Mouse (Mus musculus) R1 (cell line): ENCODE measurements around the gene Smyd1.

Experiments
- DNase-seq: peaks from one replicate; pipeline ENCODE4 v3.0.0-alpha.2; 2018; ENCODE audit warnings: low read depth, low spot score

Smyd1 gene

GRCm38 (mm10) chr6:71260051-71260640, 61.9 kb downstream of the Smyd1 start:
- DNase-seq: no peak

GRCm38 (mm10) chr6:71259166-71259565, 62.9 kb downstream of the Smyd1 start:
- DNase-seq: no peak

GRCm38 (mm10) chr6:71258562-71258961, 63.5 kb downstream of the Smyd1 start:
- DNase-seq: no peak

DNA sequence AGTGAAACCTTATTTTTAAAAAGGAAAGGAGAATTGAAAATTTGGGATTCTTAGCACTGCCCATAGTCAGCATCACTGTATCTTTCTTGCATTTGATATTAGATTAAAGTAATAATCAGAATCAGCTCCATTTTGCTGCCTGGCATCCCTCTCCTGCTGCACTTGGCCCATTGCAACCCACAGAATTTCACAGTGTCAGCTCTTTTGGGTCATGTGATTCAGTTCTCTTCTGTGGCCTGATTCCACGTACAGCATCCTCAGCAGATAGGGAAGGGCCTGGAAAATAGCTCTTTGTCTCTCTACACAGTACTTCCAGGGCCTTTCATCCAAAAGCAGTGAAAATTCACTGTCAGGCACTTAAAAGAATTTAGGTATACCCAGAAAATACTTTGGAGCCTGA, 64.7 kb downstream of the Smyd1 start:
- DNase-seq: no peak

DNA sequence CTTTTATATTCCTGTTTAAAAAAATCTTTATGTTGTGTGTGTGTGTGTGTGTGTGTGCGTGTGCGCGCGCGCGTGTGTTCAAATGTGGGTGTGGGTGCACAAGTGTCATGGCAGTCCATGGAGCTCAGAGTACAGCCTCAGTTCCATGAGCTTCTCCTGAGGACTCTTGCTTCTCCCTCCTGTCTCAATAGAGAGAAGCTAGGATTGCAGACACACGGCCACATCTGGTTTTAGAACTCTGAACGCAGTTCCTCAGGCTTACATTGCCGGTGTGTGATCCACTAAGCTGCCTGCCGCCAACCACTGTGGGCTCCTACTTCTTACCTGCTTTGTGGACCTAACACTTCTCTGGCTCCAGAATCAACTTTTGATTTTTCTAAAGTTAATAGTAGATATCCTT, 65.9 kb downstream of the Smyd1 start:
- DNase-seq: no peak

DNA sequence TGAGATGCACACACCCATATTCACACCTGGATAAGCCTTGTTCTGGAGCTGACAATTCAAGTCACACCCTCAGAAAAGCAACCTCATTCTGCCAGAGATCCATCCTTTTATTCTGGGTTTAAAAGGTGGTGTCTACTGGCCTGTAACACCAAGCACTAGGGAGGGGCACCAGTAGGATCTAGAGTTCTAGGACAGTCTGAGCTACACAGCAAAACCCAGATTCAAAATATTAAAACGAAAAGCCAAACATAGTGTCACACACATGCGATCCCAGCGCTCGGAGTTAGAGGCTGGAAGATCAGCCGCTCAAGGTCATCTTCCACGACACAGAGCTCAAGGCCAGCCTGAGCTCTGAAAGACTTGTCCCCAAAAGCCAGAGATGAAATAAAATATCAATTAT, 67.6 kb downstream of the Smyd1 start:
- DNase-seq: no peak

- DNase-seq: no peak
These were observed 71.1 kb downstream of the Smyd1 start for GRCm38 (mm10) chr6:71250951-71251350.

- no peak for DNase-seq
These were observed 72.4 kb downstream of the Smyd1 start for GRCm38 (mm10) chr6:71249615-71250014.

DNA sequence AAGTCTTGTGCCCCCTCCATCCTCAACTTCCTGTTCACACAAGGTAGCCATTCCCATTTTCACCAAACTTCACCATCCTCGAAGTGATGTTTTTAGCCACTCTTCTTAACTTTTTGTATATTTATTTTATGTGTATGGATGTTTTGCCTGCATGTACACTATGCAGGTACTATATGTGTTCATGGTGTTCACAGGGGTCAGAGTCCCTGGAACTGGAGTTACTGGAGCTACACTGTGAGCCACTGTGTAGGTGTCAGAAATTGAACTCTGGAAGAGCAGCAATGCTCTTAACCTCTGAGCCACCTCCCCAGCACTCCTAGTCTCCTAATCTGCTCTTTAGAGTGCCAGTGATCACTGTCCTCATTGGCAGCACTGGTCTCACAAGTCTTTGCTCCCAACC, 73.6 kb downstream of the Smyd1 start:
- DNase-seq: no peak

GRCm38 (mm10) chr6:71243258-71243657, 78.8 kb downstream of the Smyd1 start:
- DNase-seq: no peak

- no peak for DNase-seq
These were observed 79.2 kb downstream of the Smyd1 start for GRCm38 (mm10) chr6:71242811-71243210.

DNA sequence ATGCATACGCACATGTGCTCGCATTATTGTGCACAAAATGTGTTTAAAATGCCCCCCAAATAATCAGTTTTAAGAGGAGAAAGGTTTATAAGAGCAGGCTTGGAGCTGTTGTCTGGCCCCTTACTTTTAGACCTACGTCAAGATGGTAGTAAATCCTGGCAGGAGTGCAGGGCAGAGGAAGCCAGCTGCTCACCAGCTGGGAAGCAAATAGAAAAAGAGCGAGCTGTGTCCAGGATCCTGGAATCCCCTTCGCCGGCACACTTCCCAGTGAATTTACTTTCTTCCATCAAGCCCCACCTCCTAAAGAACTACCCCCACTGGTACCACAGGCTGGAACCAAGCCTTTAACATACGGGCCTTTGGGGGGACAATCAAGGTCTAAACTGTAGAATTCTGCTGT, 81.2 kb downstream of the Smyd1 start:
- peak; percentile 28 for DNase-seq

DNA sequence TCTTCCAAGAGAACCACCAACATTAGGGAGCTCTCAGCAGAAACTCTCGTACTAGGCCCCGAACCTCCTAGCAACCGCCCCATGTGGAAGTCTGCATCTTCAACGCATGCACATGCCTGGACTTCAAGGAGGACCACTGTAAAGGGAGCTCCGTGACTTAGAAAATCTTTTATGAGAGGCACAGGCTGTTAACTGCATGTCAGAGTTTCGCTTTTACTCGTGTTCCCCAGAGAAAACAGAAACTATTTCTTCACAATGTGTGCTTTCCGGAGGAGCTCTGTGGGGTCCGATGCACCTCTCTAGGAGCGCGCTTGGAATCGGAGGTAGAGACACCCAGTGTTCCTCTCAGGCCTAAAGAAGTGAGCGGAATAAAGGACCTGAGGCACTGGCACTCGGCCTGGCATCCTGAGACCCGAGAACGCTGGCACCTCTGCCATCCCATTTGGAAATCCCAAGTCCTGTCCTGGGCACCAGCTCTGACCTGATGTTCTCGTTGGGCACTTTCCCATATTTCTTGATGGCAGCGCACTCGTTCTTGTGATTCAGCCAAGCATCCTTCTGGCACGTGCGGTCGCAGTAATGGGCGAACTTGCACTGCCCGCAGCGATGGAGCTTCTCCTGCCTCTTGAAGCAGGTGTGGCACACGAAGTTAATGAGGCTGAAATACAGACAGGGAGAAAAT, 82.8 kb downstream of the Smyd1 start:
- DNase-seq: peak; percentile 58

DNA sequence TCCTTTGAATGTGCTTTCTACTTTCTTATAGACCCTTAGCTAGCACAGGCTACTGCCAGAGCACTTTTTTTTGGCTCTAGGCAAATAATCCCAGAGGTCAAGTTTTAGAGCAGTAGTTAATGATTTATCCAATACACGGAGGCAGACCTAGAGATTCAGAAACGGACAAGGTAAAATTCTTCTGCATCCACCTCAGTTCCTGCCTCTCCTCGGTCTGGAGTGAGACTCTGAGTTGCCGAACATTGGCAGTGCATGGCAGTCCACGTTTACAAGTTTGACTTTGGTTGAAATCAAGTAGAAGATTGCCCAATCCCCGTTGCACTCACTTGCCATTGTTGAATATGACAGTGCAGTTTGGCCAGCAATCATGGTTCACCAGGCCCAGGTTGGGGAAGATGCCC, 85.0 kb downstream of the Smyd1 start:
- no peak for DNase-seq

GRCm38 (mm10) chr6:71236506-71236905, 85.5 kb downstream of the Smyd1 start:
- no peak for DNase-seq

- no peak for DNase-seq
These were observed 86.1 kb downstream of the Smyd1 start for GRCm38 (mm10) chr6:71235944-71236343.

DNA sequence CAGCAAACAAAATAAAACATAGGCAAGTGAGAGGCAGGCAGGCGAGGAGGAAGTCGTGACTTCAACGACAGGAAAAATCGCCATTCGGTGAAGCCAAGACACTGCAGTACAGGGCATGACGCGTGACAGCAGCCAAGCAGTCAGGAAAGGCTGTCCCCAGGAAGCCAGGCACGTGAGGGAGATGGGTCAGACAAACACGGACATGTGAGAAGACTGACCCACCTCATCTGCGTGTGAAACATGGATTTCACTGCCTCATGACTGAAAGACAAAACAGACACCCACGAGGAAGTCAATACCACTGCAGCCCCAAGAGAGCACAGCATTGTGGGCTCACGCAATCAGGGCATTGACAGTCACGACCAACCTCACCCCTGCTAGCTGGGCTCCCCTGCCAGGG, 86.9 kb downstream of the Smyd1 start:
- DNase-seq: peak; percentile 45

GRCm38 (mm10) chr6:71227157-71227770, 94.8 kb downstream of the Smyd1 start:
- peak; percentile 96 for DNase-seq

DNA sequence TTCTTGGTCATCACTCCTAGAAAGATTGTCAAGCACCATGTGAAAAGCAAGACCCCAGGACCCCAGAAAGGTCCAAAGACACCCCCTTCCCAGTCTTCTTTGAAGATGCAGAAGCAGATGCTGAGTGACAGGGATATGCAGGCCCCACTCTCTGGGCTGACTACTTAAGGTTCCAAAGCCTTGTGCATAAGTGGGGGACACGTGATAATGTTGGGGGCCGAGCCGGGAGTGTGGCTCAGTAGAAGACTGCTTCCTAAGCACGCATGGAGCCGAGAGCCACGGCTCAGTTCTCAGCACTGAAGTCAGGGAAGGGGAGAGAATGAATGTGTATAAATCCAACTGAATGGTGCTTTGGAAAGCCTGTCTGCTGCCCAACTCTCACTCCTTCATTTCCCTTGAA, 95.5 kb downstream of the Smyd1 start:
- peak; percentile 39 for DNase-seq

GRCm38 (mm10) chr6:71224184-71224943, 97.7 kb downstream of the Smyd1 start:
- DNase-seq: no peak

- peak; percentile 74 for DNase-seq
These were observed 100.5 kb downstream of the Smyd1 start for GRCm38 (mm10) chr6:71221501-71221900.

GRCm38 (mm10) chr6:71212471-71212870, 109.6 kb downstream of the Smyd1 start:
- no peak for DNase-seq
